Mouse (Mus musculus): Measurements from ENCODE around the gene Shisa6.

DNA sequence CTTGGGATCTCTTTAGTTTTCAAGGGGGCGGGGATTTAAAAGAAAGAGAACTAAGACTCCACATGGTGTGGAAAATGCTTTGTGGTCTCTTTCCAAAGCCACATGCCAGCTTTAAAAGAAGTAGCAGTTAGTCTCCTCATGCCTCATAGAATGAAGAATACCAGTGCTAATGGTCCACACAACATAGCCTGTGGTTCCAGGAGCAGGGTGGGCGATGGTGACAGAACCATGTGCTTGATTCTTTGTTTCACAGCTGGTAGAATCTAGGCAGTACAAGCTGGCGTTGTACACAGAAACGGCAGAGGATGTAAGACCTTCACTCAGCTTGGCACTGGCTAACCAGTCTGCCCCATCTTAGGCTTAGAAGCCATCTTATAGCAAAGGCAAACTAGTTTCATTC lies 43.3 kb upstream of the Shisa6 start:
- TF ChIP-seq POLR2A (IDR thresholded peaks at IDR 0.05; ENCODE audit: control insufficient read depth, low read depth, low read length) (no peak), CTCF (IDR thresholded peaks at IDR 0.05; ENCODE audit: control insufficient read depth, insufficient read depth, insufficient replicate concordance, low read depth, low read length) (no peak)

Data from testis, adult 2 months (tissue).